Mouse (Mus musculus): ENCODE data around the gene Cc2d2b. TPM values are rescaled to one million over a fixed set of nuclear protein-coding genes. Genes with fewer than 3 reads are reported as not detected.

Gene Cc2d2b
- polyA plus RNA-seq, 1 experiment, result 0.18 TPM

- Histone ChIP-seq H3K27me3 (replicated peaks) (no peaks in the 10 kb centered on the region), H3K9me3 (no peaks in the 10 kb centered on the region), H3K4me3 (replicated peaks) (no peak overlapping the region), H3K4me1 (peaks cover 75% of the 10 kb centered on the region), H3K36me3 (replicated peaks; ENCODE audit: low read length) (peaks cover 95% of the 10 kb centered on the region)
- TF ChIP-seq GATA1 (IDR thresholded peaks at IDR 0.05; ENCODE audit: borderline replicate concordance, low read length), result no peak
- no peak for TF ChIP-seq FLI1 (IDR thresholded peaks at IDR 0.05; ENCODE audit: low read length)
These were observed 96.2 kb downstream of the Cc2d2b start for GRCm38 (mm10) chr19:40844731-40845130.

DNA sequence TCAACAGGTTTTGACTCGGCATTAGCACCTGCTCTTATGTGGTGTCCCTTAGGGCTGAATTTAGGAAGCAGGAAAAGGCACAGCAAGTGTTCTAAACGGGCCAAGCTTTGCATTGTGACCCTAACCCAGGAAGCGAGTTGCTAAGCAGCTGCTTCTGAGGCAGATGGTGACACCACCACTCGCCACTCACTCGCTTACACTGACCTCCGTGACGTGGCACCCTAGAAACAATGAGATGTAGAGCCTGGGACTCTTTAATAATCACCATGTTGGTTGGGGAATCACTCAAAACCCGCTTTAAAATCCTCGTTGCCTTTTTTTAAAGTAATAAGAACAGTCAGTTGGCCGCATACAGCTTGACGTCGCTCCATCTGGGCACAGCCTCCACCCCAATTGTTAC, 100.8 kb downstream of the Cc2d2b start:
- Histone ChIP-seq H3K4me1 (peaks cover 36% of the 10 kb centered on the region), H3K9me3 (no peaks in the 10 kb centered on the region), H3K36me3 (replicated peaks; ENCODE audit: low read length) (peaks cover 71% of the 10 kb centered on the region), H3K4me3 (replicated peaks) (no peak overlapping the region), H3K27me3 (replicated peaks) (no peaks in the 10 kb centered on the region)
- TF ChIP-seq FLI1 (IDR thresholded peaks at IDR 0.05; ENCODE audit: low read length) (no peak), GATA1 (IDR thresholded peaks at IDR 0.05; ENCODE audit: borderline replicate concordance, low read length) (no peak)

GRCm38 (mm10) chr19:40859555-40859954, 111.0 kb downstream of the Cc2d2b start:
- H3K4me1 ChIP-seq, result peaks cover 25% of the 10 kb centered on the region
- no peak overlapping the region for H3K4me3 ChIP-seq (replicated peaks)
- H3K27me3 ChIP-seq (replicated peaks), result peaks cover 3% of the 10 kb centered on the region
- TF ChIP-seq GATA1 (IDR thresholded peaks at IDR 0.05; ENCODE audit: borderline replicate concordance, low read length) (no peak), FLI1 (IDR thresholded peaks at IDR 0.05; ENCODE audit: low read length) (no peak)
- no peaks in the 10 kb centered on the region for H3K36me3 ChIP-seq (replicated peaks; ENCODE audit: low read length)
- H3K9me3 ChIP-seq, result peaks cover 28% of the 10 kb centered on the region

GRCm38 (mm10) chr19:40868284-40868683, 119.7 kb downstream of the Cc2d2b start:
- H3K9me3 ChIP-seq, result peaks cover 9% of the 10 kb centered on the region
- peaks cover 6% of the 10 kb centered on the region for H3K27me3 ChIP-seq (replicated peaks)
- no peaks in the 10 kb centered on the region for H3K36me3 ChIP-seq (replicated peaks; ENCODE audit: low read length)
- H3K4me1 ChIP-seq, result peaks cover 26% of the 10 kb centered on the region
- no peak for TF ChIP-seq FLI1 (IDR thresholded peaks at IDR 0.05; ENCODE audit: low read length)
- TF ChIP-seq GATA1 (IDR thresholded peaks at IDR 0.05; ENCODE audit: borderline replicate concordance, low read length), result no peak
- no peak overlapping the region for H3K4me3 ChIP-seq (replicated peaks)

GRCm38 (mm10) chr19:40869425-40870105, 121.0 kb downstream of the Cc2d2b start:
- H3K4me3 ChIP-seq (replicated peaks), result no peak overlapping the region
- peaks cover 3% of the 10 kb centered on the region for H3K27me3 ChIP-seq (replicated peaks)
- TF ChIP-seq GATA1 (IDR thresholded peaks at IDR 0.05; ENCODE audit: borderline replicate concordance, low read length), result no peak
- TF ChIP-seq FLI1 (IDR thresholded peaks at IDR 0.05; ENCODE audit: low read length), result no peak
- H3K9me3 ChIP-seq, result peaks cover 8% of the 10 kb centered on the region
- H3K4me1 ChIP-seq, result peaks cover 29% of the 10 kb centered on the region
- H3K36me3 ChIP-seq (replicated peaks; ENCODE audit: low read length), result no peaks in the 10 kb centered on the region

- Histone ChIP-seq H3K9me3 (peaks cover 8% of the 10 kb centered on the region), H3K27me3 (replicated peaks) (peaks cover 3% of the 10 kb centered on the region), H3K4me1 (peaks cover 25% of the 10 kb centered on the region), H3K4me3 (replicated peaks) (peak overlapping the region; percentile 84), H3K36me3 (replicated peaks; ENCODE audit: low read length) (no peaks in the 10 kb centered on the region)
- no peak for TF ChIP-seq FLI1 (IDR thresholded peaks at IDR 0.05; ENCODE audit: low read length)
These were observed 124.6 kb downstream of the Cc2d2b start for GRCm38 (mm10) chr19:40872955-40873665.

Other genes starting within 250 kb of the Cc2d2b start
- gene Sorbs1, start 235.0 kb upstream of the Cc2d2b start, polyA plus RNA-seq (2012; ENCODE audit: insufficient read depth, low replicate concordance), result 2.7 TPM in 1 of 2 replicates, not detected in the other
- 0.67 and 4.4 TPM in 2 replicates for gene Aldh18a1, start 160.3 kb upstream of the Cc2d2b start, polyA plus RNA-seq (2012; ENCODE audit: insufficient read depth, low replicate concordance)
- gene Tctn3, start 136.5 kb upstream of the Cc2d2b start, polyA plus RNA-seq (2012; ENCODE audit: insufficient read depth, low replicate concordance), result 1.2 and 2.3 TPM in 2 replicates
- gene Entpd1, start 136.4 kb upstream of the Cc2d2b start, polyA plus RNA-seq (2012; ENCODE audit: insufficient read depth, low replicate concordance), result 1.9 TPM in 1 of 2 replicates, not detected in the other
- gene Ccnj, start 82.5 kb downstream of the Cc2d2b start, polyA plus RNA-seq (2012; ENCODE audit: insufficient read depth, low replicate concordance), result 2.7 and 3.6 TPM in 2 replicates
- 0.18 TPM in 1 of 2 replicates, not detected in the other for gene Zfp518a, start 146.0 kb downstream of the Cc2d2b start, polyA plus RNA-seq (2012; ENCODE audit: insufficient read depth, low replicate concordance)
- 0.43 TPM in 1 of 2 replicates, not detected in the other for gene Blnk, start 245.8 kb downstream of the Cc2d2b start, polyA plus RNA-seq (2012; ENCODE audit: insufficient read depth, low replicate concordance)

Data from megakaryocyte, embryonic 14.5 days (primary cell).